Mouse (Mus musculus): Measurements from ENCODE around the gene Mink1. TPM values are rescaled to one million over a fixed set of nuclear protein-coding genes. Genes with fewer than 3 reads are reported as not detected.
"Not testable (repeated sequence)": the region's sequence is repeated elsewhere in the genome, so short reads cannot be mapped to it uniquely, and the experiment has no call there.

The Mink1 gene
- 100 to 1,000 TPM; 350 to 366 TPM for total RNA-seq (2021)
- long read RNA-seq, experiment 1, full-length matches to known transcripts, result 27 of 130 reads
- long read RNA-seq, experiment 1, partial matches to known transcripts, result 38 of 130 reads
- long read RNA-seq, experiment 1, other reads (novel, unspliced or antisense), result 65 of 130 reads
- long read RNA-seq, experiment 2, full-length matches to known transcripts, result 28 of 139 reads
- long read RNA-seq, experiment 2, partial matches to known transcripts, result 45 of 139 reads
- long read RNA-seq, experiment 2, other reads (novel, unspliced or antisense), result 66 of 139 reads

DNA sequence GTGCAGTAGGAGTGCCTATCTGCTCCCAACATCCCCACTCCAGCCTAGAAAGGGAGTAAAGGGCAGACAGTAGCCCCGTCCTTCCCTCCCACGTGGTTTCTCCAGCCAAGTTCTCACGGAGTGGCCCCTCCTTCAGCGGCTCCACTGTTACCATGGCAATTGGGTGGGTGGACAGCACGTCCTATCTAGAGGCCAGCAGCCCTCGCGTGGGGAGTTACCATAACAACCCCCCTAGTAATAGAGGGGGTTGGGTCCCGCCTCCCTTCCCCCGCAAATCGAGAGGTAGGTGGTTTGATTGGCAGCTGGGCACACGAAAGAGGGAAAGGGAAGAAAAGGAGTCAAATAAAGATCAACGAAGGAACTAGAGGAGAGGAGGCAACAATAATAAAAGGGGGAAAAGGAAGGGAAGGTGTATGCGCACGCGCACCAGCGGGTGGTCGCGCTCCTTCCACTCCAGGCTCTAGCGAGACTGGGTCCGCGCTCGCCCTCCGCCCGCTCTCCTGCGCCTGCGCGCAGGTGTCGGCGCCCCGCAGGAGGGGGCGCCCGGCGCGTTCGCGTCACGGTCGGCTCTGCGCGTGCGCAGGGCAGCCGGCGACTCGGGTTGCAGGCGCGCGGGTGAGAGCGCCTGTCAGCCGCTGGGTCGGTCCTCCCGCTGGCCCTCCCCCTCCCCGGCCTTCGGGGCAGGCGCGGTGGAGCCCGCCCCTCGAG lies at the start of gene Mink1:
Gene Mink1 (plus strand): TSS at position 595 of the 708 bp plus-strand sequence.
- DNase-seq (ENCODE audit: low spot score in 2 of 2), result peak; percentile 87 to 92

DNA sequence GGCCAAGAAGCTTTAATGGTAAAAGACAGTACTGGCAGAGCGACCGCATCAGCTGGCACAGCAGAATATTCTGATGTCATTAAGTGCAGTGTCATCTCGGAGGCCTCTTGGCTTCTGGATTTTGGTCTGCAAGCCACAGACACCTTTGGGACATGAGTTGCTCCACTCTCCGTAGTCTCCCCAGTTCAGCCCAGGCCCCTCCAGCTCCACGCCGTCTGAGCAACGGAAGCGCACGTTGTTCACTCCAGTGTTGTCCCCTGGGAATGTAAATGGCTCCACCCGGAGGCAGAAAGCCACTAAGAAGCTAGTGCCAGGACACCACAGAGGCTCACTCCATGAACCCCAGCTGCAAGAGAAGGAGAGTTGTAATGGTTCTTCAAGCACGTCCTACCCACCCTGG lies 49.2 kb upstream of the Mink1 start:
- no peak for DNase-seq (ENCODE audit: low spot score in 2 of 2)

DNA sequence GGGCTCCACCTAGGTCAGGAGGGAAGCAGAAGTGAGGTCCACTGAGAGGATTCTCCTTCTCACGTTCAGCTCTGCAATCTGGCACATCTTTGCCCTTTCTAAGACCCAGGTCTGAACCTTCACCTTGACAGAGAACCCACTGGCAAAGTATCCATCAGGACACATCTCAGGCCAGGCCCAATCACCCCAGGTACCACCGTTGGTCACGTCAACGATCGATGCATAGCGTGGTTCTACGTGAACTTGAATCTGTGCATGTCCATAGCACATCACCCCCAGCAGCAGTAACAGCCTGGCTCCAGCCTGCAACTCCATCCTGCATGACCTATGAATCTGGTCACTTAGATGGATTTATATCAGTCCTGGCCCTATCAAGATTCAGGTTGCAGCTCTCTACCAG lies 48.4 kb upstream of the Mink1 start, which contains the start of gene Vmo1:
Gene Vmo1 (minus strand): TSS at position 329 of the 400 bp plus-strand sequence.
- no peak for DNase-seq (ENCODE audit: low spot score in 2 of 2)

DNA sequence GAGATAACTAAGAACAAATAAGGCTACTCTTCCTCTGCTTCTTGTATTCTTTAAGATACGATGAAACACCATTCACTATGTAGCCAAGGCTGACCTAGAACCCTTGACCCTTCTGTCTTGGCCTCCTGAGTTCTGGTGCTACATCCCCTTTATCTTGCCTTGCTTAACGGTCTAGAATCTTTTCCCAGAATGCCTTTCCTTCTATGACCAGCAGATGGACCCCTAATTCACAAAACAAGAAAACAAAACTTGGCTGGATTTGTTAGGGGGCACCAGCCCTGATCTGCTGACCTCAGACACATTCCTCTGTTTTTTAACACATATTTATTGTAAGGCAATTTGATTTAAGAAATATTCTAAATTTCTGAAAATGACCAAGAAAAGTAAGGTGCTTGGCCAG lies 46.3 kb upstream of the Mink1 start:
- peak in 1 of 2 experiments; percentile 63 for DNase-seq (ENCODE audit: low spot score in 2 of 2)

DNA sequence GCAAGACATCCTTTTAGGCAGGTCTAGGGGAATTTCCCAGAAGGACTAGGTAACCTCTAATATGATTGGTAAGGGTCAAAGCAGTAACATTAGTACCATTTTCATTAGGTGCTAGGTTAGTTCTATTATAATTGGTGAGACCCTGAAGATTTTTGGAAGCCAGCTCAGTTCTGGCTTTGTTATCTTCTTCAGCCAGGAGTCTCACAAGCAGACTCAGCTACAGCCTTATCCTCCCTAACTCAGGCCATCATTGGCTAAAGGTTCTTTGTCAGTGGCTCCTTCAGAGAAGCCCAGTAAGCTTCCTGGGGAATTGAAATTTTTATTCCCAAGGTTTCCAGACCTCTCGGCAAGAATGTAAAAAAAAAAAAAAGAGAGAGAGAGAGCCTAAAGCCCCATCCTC lies 44.2 kb upstream of the Mink1 start:
- no peak for DNase-seq (ENCODE audit: low spot score in 2 of 2)

DNA sequence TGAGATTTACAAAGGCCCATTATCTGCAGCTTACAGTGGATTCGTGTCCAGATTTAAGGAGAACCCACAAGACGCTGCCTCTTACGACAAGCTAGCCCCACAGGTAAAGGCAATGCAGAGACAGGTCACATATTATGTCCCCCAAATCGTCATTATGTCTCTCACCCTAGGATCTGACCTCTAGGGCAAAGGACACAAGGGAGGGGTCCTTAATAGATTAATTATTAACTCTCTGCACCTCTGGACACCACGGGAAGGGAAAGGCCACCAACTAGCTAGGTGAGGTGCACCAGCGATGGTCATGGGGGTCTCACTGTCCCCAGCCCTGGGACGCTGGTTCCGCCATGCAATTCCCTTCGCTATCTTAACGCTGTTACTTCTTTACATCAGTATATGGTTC lies 43.8 kb upstream of the Mink1 start, which contains the start of gene Gltpd2:
Gene Gltpd2 (plus strand): TSS at position 274 of the 400 bp plus-strand sequence.
- DNase-seq (ENCODE audit: low spot score in 2 of 2), result no peak

DNA sequence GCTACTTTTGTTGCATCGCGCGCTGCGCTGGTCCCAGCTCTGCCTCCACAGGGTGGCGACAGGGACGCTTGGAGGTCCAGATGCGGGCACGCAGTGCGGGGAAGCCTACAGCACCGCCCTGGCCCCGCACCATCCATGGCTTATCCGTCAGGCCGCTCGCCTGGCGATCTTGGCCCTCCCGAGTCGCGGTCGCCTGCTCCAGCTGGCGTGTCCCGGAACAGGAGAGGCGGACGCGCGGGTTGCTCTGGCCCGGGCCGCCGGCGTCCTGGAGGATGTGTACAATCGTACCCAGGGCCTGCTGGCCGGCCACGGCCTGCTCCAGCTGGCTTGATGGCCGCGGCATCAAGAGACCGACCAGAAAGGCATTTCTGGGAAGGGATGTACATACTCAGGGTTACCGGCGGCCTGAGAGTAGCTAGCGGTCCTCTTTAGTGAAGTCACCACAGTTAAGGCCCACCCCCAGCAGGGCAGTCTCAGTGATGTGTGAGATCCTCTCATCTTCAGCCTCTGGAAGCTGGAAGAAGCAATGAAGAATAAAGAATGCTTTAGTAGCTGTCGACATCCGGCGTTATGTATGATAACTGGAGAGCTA lies 42.4 kb upstream of the Mink1 start:
- DNase-seq (ENCODE audit: low spot score in 2 of 2), result no peak

DNA sequence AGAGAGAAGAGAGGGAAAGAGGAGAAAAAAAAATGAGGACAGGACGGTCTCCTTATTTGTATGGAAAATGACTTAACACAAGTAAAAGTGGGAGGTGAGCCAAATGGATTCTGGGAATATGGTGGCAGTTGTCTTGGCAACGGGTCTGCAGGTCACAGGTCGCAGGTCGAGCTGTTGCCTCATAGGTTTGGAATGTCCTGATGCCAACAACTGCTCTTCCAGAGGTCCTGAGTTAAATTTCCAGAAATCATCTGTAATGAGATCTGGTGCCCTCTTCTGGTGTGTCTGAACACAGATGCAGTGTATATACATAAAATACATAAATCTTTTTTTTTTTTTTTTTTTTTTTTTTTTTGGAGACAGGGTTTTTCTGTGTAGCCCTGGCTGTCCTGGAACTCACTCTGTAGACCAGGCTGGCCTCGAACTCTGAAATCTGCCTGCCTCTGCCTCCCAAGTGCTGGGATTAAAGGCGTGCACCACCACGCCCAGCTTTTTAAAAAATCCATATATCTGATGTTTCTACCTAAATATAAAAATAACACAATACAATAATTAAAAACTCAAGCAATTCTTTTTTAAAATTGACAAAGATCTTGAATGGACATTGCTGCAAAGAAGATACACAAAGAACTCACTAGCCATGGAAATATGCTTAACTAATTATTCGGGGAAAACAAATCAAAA lies 39.2 kb upstream of the Mink1 start:
- not testable (repeated sequence) for DNase-seq (ENCODE audit: low spot score in 2 of 2)

DNA sequence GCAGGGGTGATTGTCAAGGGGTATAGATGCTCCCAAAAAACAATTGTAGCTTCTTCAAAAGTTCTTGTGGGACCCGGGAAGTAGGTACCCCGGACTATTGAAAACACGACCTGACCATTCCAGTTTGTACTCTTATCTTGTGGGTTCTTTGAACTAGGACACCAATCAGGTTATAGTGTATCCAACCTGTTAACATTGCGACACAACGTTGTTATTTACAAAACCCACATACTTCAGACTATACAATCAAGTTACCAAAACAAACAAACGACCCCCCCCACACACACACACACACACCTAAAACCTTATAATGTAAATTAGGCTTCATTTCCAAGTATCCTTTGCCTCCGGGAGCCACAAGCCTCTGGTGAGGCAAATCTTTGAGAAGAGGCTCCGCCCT lies 37.9 kb upstream of the Mink1 start:
- DNase-seq (ENCODE audit: low spot score in 2 of 2), result no peak

DNA sequence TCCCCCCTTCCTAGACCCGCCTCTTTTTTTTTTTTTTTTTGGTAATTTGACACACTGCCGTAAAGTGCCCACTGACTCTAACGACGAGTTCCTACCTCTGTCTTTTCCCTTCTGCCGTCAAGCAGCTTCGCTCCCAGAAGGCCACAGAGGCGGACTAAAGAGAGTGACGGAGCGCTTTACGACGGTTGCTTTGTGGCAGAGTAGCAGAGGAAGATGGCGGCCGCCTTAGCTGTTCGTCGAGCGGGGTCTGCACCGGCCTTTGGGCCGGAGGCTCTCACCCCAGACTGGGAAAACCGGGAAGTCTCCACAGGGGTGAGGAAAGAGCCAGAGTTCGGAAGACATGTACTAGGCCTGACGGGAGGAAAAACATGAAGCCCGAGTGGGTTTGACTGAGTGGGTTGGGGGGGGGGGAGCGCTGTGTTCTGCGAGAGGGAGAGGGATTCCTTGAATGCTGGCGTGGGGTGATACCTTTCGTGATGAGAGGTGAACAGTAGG lies 37.5 kb upstream of the Mink1 start, which contains the start of gene Psmb6:
Gene Psmb6 (plus strand): TSS at position 184 of the 495 bp plus-strand sequence.
- peak; percentile 88 to 96 for DNase-seq (ENCODE audit: low spot score in 2 of 2)

DNA sequence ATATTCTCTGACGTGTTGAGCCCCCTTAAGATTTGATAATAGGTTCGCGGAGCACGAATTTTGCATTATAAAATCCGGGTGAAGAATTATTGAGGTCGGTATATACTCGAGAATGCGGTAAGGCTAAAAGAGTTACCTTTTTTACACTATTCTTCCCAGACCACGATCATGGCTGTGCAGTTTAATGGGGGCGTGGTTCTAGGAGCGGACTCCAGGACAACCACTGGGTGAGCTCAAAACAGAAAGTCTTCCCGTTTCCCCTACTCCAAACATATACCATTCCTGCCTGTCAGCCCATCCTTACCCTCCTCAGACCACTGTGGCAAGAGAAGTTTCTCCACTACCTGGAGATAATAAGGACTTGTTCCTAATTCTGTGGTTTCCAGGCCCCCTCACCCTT lies 37.0 kb upstream of the Mink1 start:
- no peak for DNase-seq (ENCODE audit: low spot score in 2 of 2)

DNA sequence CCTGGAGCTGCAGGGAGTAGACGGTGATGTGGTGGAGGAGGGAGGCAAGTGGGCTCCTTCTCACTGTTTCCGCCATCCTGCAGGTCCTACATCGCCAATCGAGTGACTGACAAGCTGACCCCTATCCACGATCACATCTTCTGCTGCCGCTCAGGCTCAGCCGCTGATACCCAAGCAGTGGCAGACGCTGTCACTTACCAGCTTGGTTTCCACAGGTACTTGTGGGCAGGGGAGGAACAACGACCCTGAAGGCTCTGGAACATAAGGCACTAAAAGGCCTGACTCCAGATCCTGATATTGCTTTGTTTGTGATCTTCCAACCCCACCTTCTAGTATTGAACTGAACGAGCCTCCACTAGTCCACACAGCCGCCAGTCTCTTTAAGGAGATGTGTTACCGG lies 36.5 kb upstream of the Mink1 start:
- no peak for DNase-seq (ENCODE audit: low spot score in 2 of 2)

DNA sequence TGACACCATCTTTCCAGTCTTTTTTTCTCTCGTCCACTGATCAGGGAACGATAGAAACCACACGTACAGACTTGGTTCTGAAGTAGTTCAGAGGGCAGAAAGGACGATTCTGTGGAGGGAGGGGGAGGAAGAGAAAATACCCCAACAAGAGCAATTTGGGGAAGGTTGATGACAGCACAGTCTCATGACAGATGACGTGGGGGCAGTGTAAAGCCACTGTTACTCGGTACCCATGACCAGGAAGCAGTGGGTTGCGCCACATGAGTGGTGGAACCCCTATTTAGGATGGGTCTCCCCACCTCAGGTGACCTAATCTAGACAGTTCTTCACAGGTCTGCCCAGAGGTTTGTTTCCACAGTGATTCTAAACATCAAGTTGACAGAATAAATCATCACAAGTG lies 34.1 kb upstream of the Mink1 start:
- no peak for DNase-seq (ENCODE audit: low spot score in 2 of 2)

DNA sequence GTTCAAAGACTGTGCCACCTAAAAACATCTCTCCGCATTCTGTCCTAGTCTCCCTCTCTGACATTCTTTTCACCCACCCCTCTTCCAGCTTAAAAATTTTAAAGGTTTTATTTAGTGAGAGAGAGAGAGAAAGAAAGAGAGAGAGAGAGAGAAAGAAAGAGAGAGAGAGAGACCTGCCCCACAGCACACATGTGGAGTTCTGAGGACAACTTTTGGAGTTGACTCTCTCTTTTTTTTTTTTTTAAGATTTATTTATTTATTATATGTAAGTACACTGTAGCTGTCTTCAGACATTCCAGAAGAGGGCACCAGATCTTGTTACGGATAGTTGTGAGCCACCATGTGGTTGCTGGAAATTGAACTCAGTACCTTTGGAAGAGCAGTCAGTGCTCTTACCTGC lies 31.6 kb upstream of the Mink1 start:
- not testable (repeated sequence) for DNase-seq (ENCODE audit: low spot score in 2 of 2)

DNA sequence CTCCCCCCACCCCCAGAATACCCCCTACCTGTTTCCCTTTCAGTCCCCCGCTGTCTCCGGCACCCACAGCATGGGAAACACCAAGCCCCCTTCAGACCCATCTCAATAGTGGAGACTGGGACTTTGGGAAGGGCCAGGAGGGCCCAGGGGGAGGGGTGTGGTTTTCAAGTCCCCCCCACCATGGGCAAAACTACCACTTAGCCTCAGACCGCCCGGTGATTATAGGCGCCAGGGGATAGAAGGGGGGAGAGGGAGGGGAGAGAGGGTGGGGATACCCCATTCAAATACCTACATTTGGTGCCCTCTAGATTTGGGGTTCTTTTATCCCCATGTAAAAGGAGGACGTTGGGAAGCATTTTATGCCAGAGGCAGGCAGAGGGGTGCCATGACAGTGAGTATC lies 29.8 kb upstream of the Mink1 start, which contains the start of gene Gm40193:
Gene Gm40193 (minus strand): TSS at position 101 of the 400 bp plus-strand sequence.
- DNase-seq (ENCODE audit: low spot score in 2 of 2), result no peak

DNA sequence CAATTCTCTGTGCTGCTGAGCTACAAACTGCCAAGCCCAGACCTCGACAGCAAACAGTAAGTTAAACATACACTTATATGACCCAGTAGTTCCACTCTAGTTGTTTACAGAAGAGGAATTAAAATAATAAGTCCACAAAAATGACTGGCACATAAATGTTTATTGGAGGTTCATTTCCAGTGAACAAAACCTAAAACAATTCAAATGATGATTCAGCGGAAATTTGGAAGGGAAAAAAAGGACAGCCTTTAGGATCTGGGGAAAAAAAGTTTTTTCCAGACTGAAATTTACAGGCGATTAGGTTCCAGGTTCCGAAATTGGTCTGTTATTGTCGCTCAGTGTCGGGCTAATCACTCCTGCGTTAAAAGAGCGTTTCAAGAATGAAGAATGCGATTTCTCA lies 23.3 kb upstream of the Mink1 start:
- DNase-seq (ENCODE audit: low spot score in 2 of 2), result no peak

DNA sequence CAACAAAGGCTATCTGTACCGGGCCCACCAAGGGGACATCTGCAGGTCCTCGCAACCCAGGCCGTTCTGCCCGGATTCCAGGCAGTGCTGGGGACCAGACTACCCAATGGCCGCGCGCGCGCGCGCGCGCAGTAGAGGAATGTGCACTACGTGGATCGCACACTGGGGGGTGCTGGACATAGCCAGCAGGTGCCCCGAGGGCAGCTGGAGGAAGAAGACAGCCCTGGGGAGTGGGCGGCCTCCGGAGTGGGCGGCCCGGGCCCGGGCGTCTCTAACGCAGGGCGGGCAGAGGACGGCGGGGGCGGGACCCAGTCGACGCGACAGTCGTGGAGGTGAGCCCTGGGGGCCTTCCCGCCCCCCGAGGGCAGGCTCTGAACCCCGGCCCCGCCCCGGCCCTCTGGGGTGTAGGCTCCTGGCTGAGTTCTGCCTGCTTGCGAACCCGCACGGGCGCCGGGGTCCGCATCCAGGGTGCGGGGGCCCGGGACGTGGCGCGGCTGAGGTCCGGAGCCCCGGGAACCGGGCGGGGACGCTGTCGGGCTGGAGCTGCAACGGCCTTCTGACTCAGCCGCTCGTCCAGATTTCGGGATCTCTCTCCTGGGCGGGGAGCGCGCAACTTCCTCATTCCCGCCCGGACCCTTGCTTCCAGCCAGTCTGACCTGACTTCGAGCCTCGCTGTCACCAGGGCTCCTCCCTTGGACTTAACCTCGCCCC lies 22.6 kb upstream of the Mink1 start, which contains the start of gene Pld2:
Gene Pld2 (plus strand): TSS at position 188 of the 711 bp plus-strand sequence.
- peak; percentile 76 to 78 for DNase-seq (ENCODE audit: low spot score in 2 of 2)

DNA sequence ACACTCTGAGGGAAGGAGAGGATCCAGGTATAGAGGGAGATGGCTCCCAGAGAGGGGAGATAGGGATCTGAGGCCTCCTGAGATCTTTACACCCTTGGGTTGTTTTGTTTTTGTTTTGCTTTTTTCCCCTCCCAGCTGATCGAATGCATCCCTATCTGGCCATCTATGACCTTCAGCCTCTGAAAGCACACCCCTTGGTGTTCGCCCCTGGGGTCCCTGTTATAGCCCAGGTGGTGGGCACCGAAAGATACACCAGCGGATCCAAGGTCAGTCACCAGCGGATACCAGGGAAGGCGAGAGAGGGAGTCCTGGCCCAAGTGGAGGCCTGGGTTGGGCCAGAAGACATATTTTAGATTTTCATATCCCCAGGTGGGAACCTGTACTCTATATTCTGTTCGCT lies 21.8 kb upstream of the Mink1 start:
- DNase-seq (ENCODE audit: low spot score in 2 of 2), result no peak

DNA sequence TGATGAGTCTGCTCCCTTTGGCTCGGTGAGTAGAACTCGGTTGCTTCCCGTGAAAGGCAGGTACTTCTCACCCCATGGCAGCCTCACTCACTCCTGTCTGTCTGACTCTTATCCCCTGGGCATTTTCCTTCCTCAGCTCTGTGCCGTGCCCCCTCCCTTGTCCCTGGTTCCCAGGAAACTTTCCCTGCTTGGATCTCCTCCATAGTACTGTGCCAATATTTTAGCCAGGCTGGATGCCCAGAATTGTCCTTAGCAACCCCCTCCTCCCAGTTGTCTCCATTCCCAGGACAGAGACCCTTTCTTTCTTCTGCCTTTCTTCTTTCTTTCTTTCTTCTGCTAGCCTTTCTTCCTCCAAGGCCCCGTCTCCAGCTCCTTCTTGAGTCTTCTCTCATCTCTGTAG lies 21.3 kb upstream of the Mink1 start:
- DNase-seq (ENCODE audit: low spot score in 2 of 2), result peak in 1 of 2 experiments; percentile 51

DNA sequence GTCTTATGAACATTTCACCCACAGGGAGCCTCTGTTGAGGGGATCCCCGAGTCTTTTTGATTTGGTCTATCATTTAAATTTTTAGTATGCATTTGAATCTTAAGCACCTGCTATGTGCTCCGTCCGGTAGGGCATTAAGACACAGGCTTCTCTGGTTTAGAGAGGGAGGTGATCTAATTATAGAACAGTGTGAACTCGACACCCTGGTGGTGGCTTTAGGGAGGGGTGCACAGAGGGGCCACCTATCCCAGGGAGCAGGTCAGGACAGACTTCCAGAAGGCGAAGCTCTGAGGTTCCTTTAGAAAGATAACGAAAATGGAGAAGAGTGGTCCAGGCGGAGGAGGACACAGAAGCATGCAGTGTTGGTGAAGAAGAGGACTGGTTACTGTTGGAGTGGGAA lies 18.2 kb upstream of the Mink1 start:
- no peak for DNase-seq (ENCODE audit: low spot score in 2 of 2)

DNA sequence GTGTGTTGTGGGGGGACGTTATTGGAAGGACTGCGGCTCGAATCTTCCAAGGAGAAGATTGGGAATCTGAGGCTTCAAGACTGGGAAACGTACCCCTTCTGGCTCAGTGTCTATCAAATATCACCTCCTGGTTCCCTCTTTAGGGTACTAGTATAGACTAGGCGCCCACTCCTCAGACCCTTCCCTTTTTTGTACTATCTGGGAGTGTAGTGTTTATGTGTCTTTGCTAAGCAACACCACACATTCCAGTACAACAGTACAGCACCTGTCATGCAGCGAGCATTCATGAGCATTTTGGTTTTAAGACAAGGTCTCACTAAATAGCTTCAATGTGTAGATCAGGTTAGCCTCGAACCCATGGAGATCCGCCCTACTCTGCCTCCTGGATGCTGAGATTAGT lies 11.2 kb upstream of the Mink1 start:
- DNase-seq (ENCODE audit: low spot score in 2 of 2), result no peak

All from layer of hippocampus, postnatal 14 days (tissue).